Mouse (Mus musculus) gastrocnemius, adult 2 months (tissue): Measurements from ENCODE around the gene Gpr157. TPM values are rescaled to one million over a fixed set of nuclear protein-coding genes. Genes with fewer than 3 reads are reported as not detected.

Experiments
- DNase-seq: peaks from one replicate; pipeline ENCODE4 v3.0.0; 2022
- H3K27ac ChIP-seq: fragments of 200-600 bp; 2 replicates; pipeline ENCODE4 v1.8.1; 2022; ENCODE audit warnings: mild to moderate bottlenecking
- H3K4me3 ChIP-seq: fragments of 200-600 bp; 2 replicates; pipeline ENCODE4 v1.8.1; 2022; ENCODE audit warnings: mild to moderate bottlenecking, moderate library complexity
- CTCF ChIP-seq: fragments of 200-600 bp; IDR thresholded peaks from 2 replicates; pipeline ENCODE4 v1.8.1; 2022; ENCODE audit warnings: antibody characterized with exemption, mild to moderate bottlenecking, moderate library complexity
- intact Hi-C: fragments of 180-260 bp; cut with DNase I; formaldehyde crosslinking; loops from one replicate; pipeline ENCODE4 v1.15.1; 2025
- total RNA-seq, 2 experiments: library from RNA; stranded (reverse); gene quantifications; 2 replicates each; pipeline ENCODE4 v1.2.3; 2021

Gpr157 gene
- total RNA-seq, 2 experiments from 2014 or later: 41.7 to 51.3 TPM

GRCm38 (mm10) chr4:150120173-150120833, 33.1 kb downstream of the Gpr157 start:
- no peak for TF ChIP-seq CTCF
- no peak for DNase-seq
- intact Hi-C loops: no loop called here
- Histone ChIP-seq H3K27ac (no peak overlapping the region), H3K4me3 (no peak overlapping the region)

GRCm38 (mm10) chr4:150121430-150121829, 34.3 kb downstream of the Gpr157 start:
- no peak for TF ChIP-seq CTCF
- no peak for DNase-seq
- intact Hi-C loops: no loop called here
- no peak overlapping the region for H3K27ac ChIP-seq
- H3K4me3 ChIP-seq: no peak overlapping the region

GRCm38 (mm10) chr4:150122476-150122875, 35.3 kb downstream of the Gpr157 start:
- peak; percentile 69 for DNase-seq
- intact Hi-C loops: no loop called here

GRCm38 (mm10) chr4:150126373-150126772, 39.2 kb downstream of the Gpr157 start:
- Histone ChIP-seq H3K4me3 (no peak overlapping the region), H3K27ac (no peak overlapping the region)
- intact Hi-C loops: no loop called here
- DNase-seq: no peak
- TF ChIP-seq CTCF: no peak

More at GRCm38 (mm10) chr4:150122476-150122875, 35.3 kb downstream of the Gpr157 start:
- H3K4me3 ChIP-seq: no peak overlapping the region
- no peak for TF ChIP-seq CTCF
- no peak overlapping the region for H3K27ac ChIP-seq

- H3K4me3 ChIP-seq: no peak overlapping the region
- intact Hi-C loops: no loop called here
- DNase-seq: no peak
- no peak overlapping the region for H3K27ac ChIP-seq
- TF ChIP-seq CTCF: no peak
These were observed 40.7 kb downstream of the Gpr157 start for GRCm38 (mm10) chr4:150127894-150128293.

GRCm38 (mm10) chr4:150128571-150128970, 41.4 kb downstream of the Gpr157 start:
- no peak for DNase-seq
- intact Hi-C loops: no loop called here
- no peak overlapping the region for H3K4me3 ChIP-seq
- no peak for TF ChIP-seq CTCF
- H3K27ac ChIP-seq: no peak overlapping the region

GRCm38 (mm10) chr4:150130661-150131060, 43.5 kb downstream of the Gpr157 start:
- H3K4me3 ChIP-seq: no peak overlapping the region
- DNase-seq: no peak
- intact Hi-C loops: no loop called here
- TF ChIP-seq CTCF: no peak
- H3K27ac ChIP-seq: no peak overlapping the region

- no peak for TF ChIP-seq CTCF
- peak; percentile 40 for DNase-seq
- H3K27ac ChIP-seq: no peak overlapping the region
- peak overlapping the region; percentile 55 for H3K4me3 ChIP-seq
- intact Hi-C loops: no loop called here
These were observed 45.6 kb downstream of the Gpr157 start for GRCm38 (mm10) chr4:150132692-150133271.

- no peak for DNase-seq
- intact Hi-C loops: no loop called here
- TF ChIP-seq CTCF: no peak
- Histone ChIP-seq H3K27ac (no peak overlapping the region), H3K4me3 (no peak overlapping the region)
These were observed 48.1 kb downstream of the Gpr157 start for GRCm38 (mm10) chr4:150135254-150135653.

GRCm38 (mm10) chr4:150136693-150137092, 49.5 kb downstream of the Gpr157 start:
- intact Hi-C loops: loop anchor here (2.0 kb wide), 1 partner anchor 82 kb away; no protein-coding TSS in a partner anchor
- Histone ChIP-seq H3K27ac (no peak overlapping the region), H3K4me3 (no peak overlapping the region)
- DNase-seq: peak; percentile 86
- peak; percentile 97 for TF ChIP-seq CTCF

GRCm38 (mm10) chr4:150137368-150138083, 50.4 kb downstream of the Gpr157 start:
- H3K27ac ChIP-seq: no peak overlapping the region
- no peak for DNase-seq
- intact Hi-C loops: loop anchor here (2.0 kb wide), 1 partner anchor 81 kb away; no protein-coding TSS in a partner anchor
- no peak overlapping the region for H3K4me3 ChIP-seq
- no peak for TF ChIP-seq CTCF

GRCm38 (mm10) chr4:150138084-150138543, 50.9 kb downstream of the Gpr157 start:
- intact Hi-C loops: no loop called here
- H3K4me3 ChIP-seq: no peak overlapping the region
- DNase-seq: peak; percentile 57

GRCm38 (mm10) chr4:150139090-150139489, 51.9 kb downstream of the Gpr157 start:
- Histone ChIP-seq H3K27ac (no peak overlapping the region), H3K4me3 (no peak overlapping the region)
- TF ChIP-seq CTCF: no peak
- DNase-seq: no peak
- intact Hi-C loops: no loop called here

More at GRCm38 (mm10) chr4:150138084-150138543, 50.9 kb downstream of the Gpr157 start:
- no peak for TF ChIP-seq CTCF
- H3K27ac ChIP-seq: no peak overlapping the region
